Mouse (Mus musculus): ENCODE data around the gene Mnd1.

DNA sequence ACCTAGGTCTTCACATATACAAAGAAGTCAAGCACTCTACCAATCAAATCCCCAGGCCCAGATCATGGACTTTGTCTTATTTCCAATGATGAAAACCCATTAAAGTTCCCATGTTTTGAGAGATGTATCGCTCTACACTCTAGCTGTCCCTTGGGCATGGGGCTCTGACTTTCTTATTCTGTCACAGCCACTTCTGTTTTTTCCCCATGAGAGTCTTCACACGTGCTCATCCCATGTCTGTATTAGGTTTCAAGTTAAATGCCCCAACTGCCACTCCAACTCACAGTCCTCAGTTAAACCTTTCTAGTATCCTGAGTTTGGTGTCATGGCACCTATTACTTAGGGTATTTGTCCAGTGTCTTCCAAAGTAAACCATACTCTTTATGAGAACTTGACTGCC, 80.8 kb downstream of the Mnd1 start:
- TF ChIP-seq CTCF (IDR thresholded peaks at IDR 0.05) (no peak), EP300 (IDR thresholded peaks at IDR 0.05) (no peak)
